In genomic region chr4:76451019-76451552, GRCm38 (mm10) we compare ENCODE assay signal across 8 mouse cellular contexts.
DNase-seq lines count a peak whose midpoint lies in the region; ATAC-seq and TF ChIP-seq lines count a peak whose summit lies in the region.

No protein-coding gene starts in this region.

- H3K4me1 ChIP-seq in forebrain, postnatal 0 days (ENCODE audit: insufficient read depth): no peaks in the 10 kb centered on the region
- H3K4me1 ChIP-seq in neural tube, embryonic 15.5 days: peaks cover 16% of the 10 kb centered on the region

- peak; percentile 77 to 91 for DNase-seq in adrenal gland, adult (ENCODE audit: inconsistent age in 2 of 2, low spot score in 1 of 2)
- DNase-seq in adrenal gland, postnatal 4 days (ENCODE audit: low spot score in 2 of 2): no peak
- DNase-seq in adrenal gland, postnatal 36 days: peak; percentile 43 to 63
- DNase-seq in forebrain, postnatal 0 days: no peak
- DNase-seq in kidney, postnatal 25 days: peak; percentile 74 to 75
- no peak for DNase-seq in gastrocnemius, postnatal 25 days
- DNase-seq in embryo, embryonic 9.5 days (ENCODE audit: extremely low spot score): no peak

- H3K27ac ChIP-seq in forebrain, postnatal 0 days (ENCODE audit: low read depth, low read length): peak overlapping the region; percentile 97
- H3K27ac ChIP-seq in neural tube, embryonic 15.5 days (replicated peaks): peak overlapping the region; percentile 98

- no peak for ATAC-seq in forebrain, postnatal 0 days
- no peak for ATAC-seq in neural tube, embryonic 15.5 days (ENCODE audit: low FRiP score)

- peak overlapping the region; percentile 85 for H3K4me3 ChIP-seq in forebrain, postnatal 0 days (ENCODE audit: low read depth, low read length)
- peak overlapping the region; percentile 90 for H3K4me3 ChIP-seq in neural tube, embryonic 15.5 days (replicated peaks)

- peak overlapping the region; percentile 75 for H3K4me2 ChIP-seq in forebrain, postnatal 0 days (ENCODE audit: low read depth)
- peak overlapping the region; percentile 78 for H3K4me2 ChIP-seq in neural tube, embryonic 15.5 days

- H3K36me3 ChIP-seq in forebrain, postnatal 0 days (ENCODE audit: insufficient read depth): no peaks in the 10 kb centered on the region
- H3K36me3 ChIP-seq in neural tube, embryonic 15.5 days: no peaks in the 10 kb centered on the region

- H3K9me3 ChIP-seq in forebrain, postnatal 0 days (ENCODE audit: low read length): no peaks in the 10 kb centered on the region
- H3K9me3 ChIP-seq in neural tube, embryonic 15.5 days (replicated peaks): no peaks in the 10 kb centered on the region

- H3K27me3 ChIP-seq in forebrain, postnatal 0 days (ENCODE audit: insufficient read depth, low read length): no peaks in the 10 kb centered on the region
- no peaks in the 10 kb centered on the region for H3K27me3 ChIP-seq in neural tube, embryonic 15.5 days (replicated peaks)

- no peak for TF ChIP-seq CTCF in forebrain, postnatal 0 days (IDR thresholded peaks at IDR 0.05; ENCODE audit: low read depth)

- peak overlapping the region; percentile 94; the same call in 1 of the 2 replicates for H3K9ac ChIP-seq in forebrain, postnatal 0 days
- H3K9ac ChIP-seq in neural tube, embryonic 15.5 days (replicated peaks): peak overlapping the region; percentile 95

- WGBS in forebrain, postnatal 0 days: 43% methylated on average over 8 of the region's 8 CpGs
- 42% methylated on average over 8 of the region's 8 CpGs for WGBS in neural tube, embryonic 15.5 days

Comparison
In these comparisons a context has a peak if more than half of its experiments do, and no peak if none do; other contexts are left out.
1. DNase-seq: peak in adrenal gland, adult (2 of 2), adrenal gland, postnatal 36 days (2 of 2) and kidney, postnatal 25 days (2 of 2); none in adrenal gland, postnatal 4 days (0 of 2), forebrain, postnatal 0 days (single experiment), gastrocnemius, postnatal 25 days (single experiment) and embryo, embryonic 9.5 days (single experiment).